Mouse (Mus musculus) frontal cortex, postnatal 14 days (tissue): ENCODE results near the gene H2-Ab1.
A peak's percentile ranks its signal among the peaks of the same experiment; 100 is the strongest.

ENCODE experiments used
- DNase-seq, 2 experiments: peaks; one replicate each; pipeline ENCODE4 v3.0.0; 2022; ENCODE audit warnings: low spot score in 2 of 2

Gene H2-Ab1

GRCm38 (mm10) chr17:34238706-34239105, 18.8 kb upstream of the H2-Ab1 start, which contains the start of gene H2-Ob:
TSS of gene H2-Ob (plus strand) at chr17:34238903.
- DNase-seq = no peak

DNA sequence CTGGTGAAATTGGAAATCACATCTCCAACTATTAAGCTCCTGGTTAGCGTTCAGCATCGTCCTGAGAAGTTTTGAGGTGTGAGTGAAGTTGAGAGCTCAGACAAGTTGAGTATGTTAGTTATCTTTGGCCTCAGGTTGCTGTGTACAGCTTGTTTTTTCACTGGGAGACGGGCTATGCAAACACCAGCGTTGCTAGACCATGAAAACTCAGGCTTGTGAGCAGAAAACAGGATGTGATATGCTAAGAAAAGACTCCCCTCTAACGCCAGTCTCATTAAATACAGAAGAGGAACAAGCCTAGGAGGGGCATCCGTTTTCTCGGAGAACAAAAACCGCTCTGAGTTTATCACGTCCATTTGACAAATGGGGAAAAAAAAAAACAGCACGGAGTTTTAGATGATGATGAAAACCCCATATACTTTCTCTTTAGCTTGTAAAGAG, 17.9 kb upstream of the H2-Ab1 start:
- DNase-seq = no peak

DNA sequence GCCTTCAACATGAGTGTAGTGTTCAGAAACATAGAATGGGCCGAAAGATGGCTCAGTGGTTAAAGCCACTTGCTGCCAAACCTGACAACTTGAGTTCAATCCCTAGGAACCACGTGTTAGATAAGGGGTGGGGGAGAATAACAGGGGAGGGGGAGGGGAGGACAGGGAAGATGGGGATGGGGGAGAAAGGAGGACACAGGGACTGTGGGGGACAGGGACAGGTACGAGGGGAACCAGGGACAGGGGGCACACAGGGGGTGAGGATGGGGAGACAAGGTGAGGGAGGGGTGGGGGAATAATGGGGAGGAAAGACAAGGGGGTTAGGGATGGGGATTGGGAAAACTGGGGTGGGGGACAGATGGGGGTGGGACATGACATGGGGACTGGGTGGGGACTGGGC, 17.1 kb upstream of the H2-Ab1 start:
- DNase-seq = no peak

GRCm38 (mm10) chr17:34240916-34241315, 16.6 kb upstream of the H2-Ab1 start:
- DNase-seq = no peak

- no peak for DNase-seq
Measured at GRCm38 (mm10) chr17:34244656-34245055, 12.8 kb upstream of the H2-Ab1 start.

- DNase-seq = no peak
Measured at GRCm38 (mm10) chr17:34247047-34247446, 10.4 kb upstream of the H2-Ab1 start.

DNA sequence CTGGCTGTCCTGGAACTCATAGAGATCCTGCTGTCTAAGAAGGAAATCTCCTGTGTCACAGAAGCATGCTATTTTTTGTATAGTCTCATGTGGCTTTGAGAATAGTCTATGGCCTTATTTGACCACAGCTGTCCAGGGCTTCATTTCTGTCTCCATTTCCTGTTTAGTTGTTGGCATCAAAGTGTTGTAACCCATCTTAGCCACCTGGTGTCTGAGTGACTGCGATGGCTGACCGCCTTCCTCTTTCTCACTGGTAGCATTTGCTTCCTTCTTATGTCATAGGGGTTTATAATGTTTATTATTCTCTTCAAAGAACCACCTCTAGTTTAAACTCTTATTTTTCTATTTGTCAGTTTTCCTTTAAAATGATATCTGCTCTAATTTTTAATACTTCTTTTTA, 8.7 kb upstream of the H2-Ab1 start:
- no peak for DNase-seq

DNA sequence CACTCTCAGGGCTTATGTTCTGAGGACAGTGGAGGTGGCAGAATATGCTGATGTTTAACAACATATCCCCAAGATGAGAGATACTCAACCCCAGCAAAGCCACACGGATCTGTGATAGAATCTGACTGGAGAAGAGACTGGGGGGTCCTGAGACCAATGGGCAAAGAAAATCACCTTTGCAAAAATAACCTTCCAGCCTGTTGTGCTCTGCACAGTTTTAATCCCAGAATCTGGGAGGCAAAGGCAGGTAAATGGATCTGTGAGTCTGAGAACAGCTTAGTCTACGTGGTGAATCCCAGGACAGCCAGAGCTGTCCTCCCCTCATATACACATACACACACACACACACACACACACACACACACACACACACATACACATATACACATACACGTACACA, 8.1 kb upstream of the H2-Ab1 start:
- DNase-seq = no peak

DNA sequence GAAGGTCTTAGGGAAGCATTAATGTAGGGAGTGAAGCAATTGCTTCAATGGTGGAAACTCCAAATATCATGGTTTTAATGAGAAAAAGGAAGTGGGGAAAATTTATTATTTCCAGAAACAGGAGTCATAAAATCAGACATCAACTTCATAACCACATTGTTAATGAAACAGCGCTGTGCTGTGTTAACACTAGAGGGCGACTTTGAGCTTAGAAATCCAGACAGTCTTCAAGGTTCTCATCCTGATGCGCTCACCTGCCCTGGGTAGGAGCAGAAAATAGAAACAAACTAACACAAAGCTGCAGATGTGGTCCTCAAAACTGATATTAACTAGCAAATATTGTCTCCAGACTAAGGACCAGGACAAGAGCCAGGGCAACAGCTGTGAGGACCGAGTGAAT, 7.6 kb upstream of the H2-Ab1 start:
- DNase-seq = peak in 1 of 2 experiments; percentile 36

DNA sequence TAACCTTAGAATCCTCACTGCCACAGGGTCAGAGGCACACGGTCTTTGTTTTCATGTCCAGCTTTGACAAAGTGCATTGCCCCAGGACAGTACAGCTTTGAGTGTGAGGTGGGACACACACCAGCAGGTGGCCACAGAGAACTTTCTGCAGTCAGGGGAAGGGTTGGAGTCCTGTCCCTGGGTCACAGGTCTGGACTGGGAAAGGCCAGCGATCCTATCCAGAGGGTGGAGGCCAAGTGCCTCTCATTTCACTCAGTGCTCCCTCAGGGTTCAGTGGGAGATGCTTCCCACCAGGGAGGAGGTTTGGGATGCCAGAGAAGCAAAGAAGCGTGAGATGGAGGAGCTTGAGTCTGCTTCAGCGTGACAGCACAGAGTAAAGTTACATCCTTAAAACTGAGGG, 5.8 kb upstream of the H2-Ab1 start:
- DNase-seq = no peak

DNA sequence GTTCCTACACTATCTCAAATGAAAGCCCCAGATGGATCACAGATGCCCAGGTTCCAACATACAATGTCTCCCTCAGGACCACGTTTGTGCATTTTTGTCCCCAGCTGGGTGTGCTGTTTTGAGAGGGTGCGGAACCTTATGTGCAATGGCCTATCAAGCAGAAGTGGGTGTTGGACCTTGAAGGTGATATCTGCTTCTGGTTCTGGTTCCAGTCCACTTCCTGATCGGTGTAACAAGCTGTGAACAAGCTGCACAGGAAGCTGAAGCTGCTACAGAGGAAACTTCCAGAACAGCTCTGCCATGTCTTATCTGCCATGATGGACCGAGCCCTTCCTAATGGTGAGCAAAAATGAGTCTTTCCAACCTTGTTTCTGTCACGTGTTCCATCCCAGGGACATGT, 988 bp upstream of the H2-Ab1 start:
- no peak for DNase-seq

- no peak for DNase-seq
Measured at GRCm38 (mm10) chr17:34260551-34260950, 3.1 kb downstream of the H2-Ab1 start.

DNA sequence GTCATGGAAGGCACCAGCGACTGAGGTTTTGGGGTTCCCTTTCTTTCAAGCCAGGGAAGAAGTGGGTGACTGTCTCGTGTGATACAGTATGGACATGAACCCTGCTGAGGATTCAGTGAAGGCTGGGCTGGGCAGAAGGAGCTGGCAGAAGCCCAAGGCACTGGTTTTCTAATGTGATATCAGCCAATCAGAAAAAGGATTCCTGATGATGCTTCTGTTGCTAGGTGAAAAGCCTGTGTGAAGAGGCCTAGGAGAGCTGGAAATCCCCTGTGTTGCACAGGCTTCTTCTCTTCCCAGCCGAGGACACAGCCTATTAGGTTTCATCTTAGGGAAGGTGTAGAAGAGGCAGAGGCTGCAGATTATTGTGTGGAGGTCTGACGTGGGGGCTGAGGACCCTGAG, 4.0 kb downstream of the H2-Ab1 start:
- peak; percentile 31 to 53 for DNase-seq

DNA sequence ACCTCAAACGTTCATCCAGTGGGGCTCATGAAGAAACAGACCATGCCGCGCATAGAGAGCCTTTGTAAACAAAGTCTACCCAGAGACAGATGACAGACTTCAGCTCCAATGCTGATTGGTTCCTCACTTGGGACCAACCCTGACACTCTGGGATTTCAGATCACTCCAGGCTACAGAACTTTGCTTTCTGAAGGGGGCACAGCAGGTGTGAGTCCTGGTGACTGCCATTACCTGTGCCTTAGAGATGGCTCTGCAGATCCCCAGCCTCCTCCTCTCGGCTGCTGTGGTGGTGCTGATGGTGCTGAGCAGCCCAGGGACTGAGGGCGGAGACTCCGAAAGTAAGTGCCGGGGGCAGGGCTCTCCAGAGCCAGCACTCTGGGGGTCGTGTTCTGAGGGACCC, 5.6 kb downstream of the H2-Ab1 start:
- DNase-seq = peak; percentile 16 to 71

GRCm38 (mm10) chr17:34263811-34264371, 6.4 kb downstream of the H2-Ab1 start:
- DNase-seq = no peak

- no peak for DNase-seq
Measured at GRCm38 (mm10) chr17:34264452-34265351, 7.2 kb downstream of the H2-Ab1 start.

- DNase-seq = no peak
Measured at GRCm38 (mm10) chr17:34268262-34268661, 10.8 kb downstream of the H2-Ab1 start.

GRCm38 (mm10) chr17:34268748-34269147, 11.3 kb downstream of the H2-Ab1 start:
- no peak for DNase-seq

DNA sequence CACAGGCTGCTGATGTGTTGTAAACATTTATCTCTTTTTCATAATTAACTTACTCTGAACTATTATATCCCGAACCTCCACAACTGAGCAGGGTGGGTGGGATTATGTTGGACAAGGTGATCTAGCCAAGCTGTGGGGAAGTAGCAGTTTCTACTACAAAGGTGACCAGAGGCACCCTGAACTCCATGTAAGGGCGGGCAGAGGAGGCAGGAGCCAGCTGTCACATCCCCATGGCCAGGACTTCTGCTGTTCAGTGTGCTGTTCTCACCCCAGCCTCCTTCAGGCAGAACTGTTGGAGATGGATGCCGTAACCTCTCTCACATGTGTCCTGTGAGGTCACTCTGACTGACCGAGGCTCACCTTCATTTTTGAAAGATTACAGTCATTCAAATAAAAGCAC, 12.3 kb downstream of the H2-Ab1 start:
- DNase-seq = no peak

GRCm38 (mm10) chr17:34270230-34270629, 12.7 kb downstream of the H2-Ab1 start:
- no peak for DNase-seq

GRCm38 (mm10) chr17:34270940-34271339, 13.5 kb downstream of the H2-Ab1 start:
- no peak for DNase-seq

DNA sequence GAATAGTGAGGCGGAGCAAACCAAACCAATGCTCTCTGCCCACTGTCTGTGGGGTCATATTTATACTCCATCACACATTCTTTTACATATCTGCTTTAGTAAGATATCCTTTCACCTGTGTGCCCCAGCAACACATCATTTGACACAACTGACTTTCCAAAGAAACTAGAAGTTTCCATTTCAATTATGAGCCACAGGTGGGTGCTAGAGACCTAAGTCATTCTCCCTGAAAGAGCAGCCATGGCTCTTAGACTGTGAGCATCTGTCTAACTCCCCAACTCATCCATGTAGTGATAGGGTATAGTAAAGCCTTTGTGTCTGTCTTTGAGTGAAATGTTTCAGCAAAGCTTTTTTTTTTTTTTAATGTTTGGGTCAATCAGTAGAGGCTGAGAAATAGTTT, 14.6 kb downstream of the H2-Ab1 start:
- DNase-seq = no peak

DNA sequence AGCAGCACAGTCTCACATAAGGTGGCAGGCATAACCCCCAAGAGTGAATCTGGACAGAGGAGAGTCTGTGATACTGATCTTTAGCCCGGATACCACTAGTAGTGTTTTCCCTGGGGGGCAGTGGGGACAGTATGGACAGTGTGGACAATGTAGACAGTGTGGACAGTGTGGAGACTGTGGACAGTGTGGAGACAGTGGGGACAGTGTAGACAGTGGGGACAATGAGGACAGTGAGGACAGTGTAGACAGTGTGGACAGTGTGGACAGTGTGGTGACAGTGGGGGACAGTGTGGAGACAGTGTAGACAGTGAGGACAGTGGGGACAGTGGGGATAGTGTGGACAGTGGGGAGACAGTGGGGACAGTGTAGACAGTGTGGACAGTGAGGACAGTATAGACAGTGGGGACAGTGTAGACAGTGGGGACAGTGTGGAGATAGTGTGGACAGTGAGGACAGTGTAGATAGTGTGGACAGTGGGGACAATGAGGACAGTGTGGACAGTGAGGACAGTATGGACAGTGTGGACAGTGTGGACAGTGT, 23.1 kb downstream of the H2-Ab1 start:
- DNase-seq = no peak
